Mouse (Mus musculus): ENCODE data around the gene Zdhhc20. TPM values are rescaled to one million over a fixed set of nuclear protein-coding genes. Genes with fewer than 3 reads are reported as not detected.

Zdhhc20 gene
- polyA plus RNA-seq, 1 experiment from 2014 or later: 40.7 TPM

- no peaks in the 10 kb centered on the region for H3K9me3 ChIP-seq (replicated peaks)
- H3K36me3 ChIP-seq: no peaks in the 10 kb centered on the region
- peaks cover 43% of the 10 kb centered on the region for H3K4me1 ChIP-seq
- no peak overlapping the region for H3K4me2 ChIP-seq
- H3K27ac ChIP-seq (replicated peaks): no peak overlapping the region
- no peak overlapping the region for H3K4me3 ChIP-seq (replicated peaks)
- H3K9ac ChIP-seq (replicated peaks): no peak overlapping the region
- H3K27me3 ChIP-seq (replicated peaks): no peaks in the 10 kb centered on the region
- WGBS: 92% methylated on average over 2 of the region's 2 CpGs
- ATAC-seq (ENCODE audit: low FRiP score): no peak
Measured at GRCm38 (mm10) chr14:57886032-57886431, 4.0 kb downstream of the Zdhhc20 start.

GRCm38 (mm10) chr14:57883341-57883740 lies 6.7 kb downstream of the Zdhhc20 start:
- no peaks in the 10 kb centered on the region for H3K36me3 ChIP-seq
- H3K4me1 ChIP-seq: peaks cover 35% of the 10 kb centered on the region
- no peak for ATAC-seq (ENCODE audit: low FRiP score)
- H3K27me3 ChIP-seq (replicated peaks): no peaks in the 10 kb centered on the region
- no peaks in the 10 kb centered on the region for H3K9me3 ChIP-seq (replicated peaks)
- WGBS: 94% methylated on average over 3 of the region's 3 CpGs
- no peak overlapping the region for H3K27ac ChIP-seq (replicated peaks)
- no peak overlapping the region for H3K9ac ChIP-seq (replicated peaks)
- H3K4me3 ChIP-seq (replicated peaks): no peak overlapping the region
- H3K4me2 ChIP-seq: no peak overlapping the region

DNA sequence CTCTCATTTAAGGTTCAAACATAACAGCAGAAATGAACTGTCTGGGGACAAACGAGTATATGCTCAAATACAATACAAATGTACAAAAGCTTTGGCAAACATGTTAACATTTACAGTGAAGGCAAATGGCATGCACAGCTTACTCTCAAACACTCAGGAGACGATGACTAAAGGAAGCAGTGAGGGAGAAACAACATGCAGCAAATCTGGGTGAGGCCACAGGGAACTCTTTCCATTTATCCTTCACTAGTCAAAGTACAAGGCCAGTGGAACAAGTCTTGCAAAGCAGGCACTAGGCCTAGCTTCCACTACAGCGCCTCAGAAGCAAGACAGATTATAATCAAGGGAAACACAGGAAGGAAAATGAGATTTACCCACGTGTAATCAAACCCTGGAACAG lies 7.4 kb downstream of the Zdhhc20 start:
- Histone ChIP-seq H3K4me1 (peaks cover 29% of the 10 kb centered on the region), H3K9me3 (replicated peaks) (no peaks in the 10 kb centered on the region), H3K9ac (replicated peaks) (no peak overlapping the region), H3K4me3 (replicated peaks) (no peak overlapping the region), H3K36me3 (no peaks in the 10 kb centered on the region), H3K27me3 (replicated peaks) (no peaks in the 10 kb centered on the region), H3K27ac (replicated peaks) (no peak overlapping the region), H3K4me2 (no peak overlapping the region)
- no peak for ATAC-seq (ENCODE audit: low FRiP score)
- 76% methylated on average over 4 of the region's 4 CpGs for WGBS

DNA sequence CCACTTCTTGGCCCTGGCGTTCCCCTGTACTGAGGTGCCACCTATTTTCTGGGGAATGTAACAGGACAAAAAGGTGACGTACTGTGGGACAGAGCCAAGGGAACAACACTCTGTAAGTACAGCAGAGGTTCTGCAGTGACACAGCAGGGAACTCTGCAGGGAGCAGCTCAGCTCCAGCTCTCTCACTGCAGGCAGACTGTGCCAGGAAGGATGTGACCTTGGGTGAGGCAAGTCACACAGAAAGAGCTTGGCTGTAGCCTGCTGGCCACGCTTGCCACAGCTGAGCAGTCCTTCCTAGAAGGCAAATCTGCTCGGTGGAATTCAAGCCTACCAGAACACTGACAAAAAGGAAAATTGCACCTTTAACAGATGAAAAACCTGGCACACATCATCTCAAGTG lies 8.3 kb downstream of the Zdhhc20 start:
- peaks cover 20% of the 10 kb centered on the region for H3K4me1 ChIP-seq
- no peaks in the 10 kb centered on the region for H3K36me3 ChIP-seq
- H3K9me3 ChIP-seq (replicated peaks): no peaks in the 10 kb centered on the region
- ATAC-seq (ENCODE audit: low FRiP score): peak; percentile 49; the same call in 1 of the 2 replicates
- H3K27me3 ChIP-seq (replicated peaks): no peaks in the 10 kb centered on the region
- WGBS: 51% methylated on average over 4 of the region's 4 CpGs
- H3K4me3 ChIP-seq (replicated peaks): no peak overlapping the region
- no peak overlapping the region for H3K4me2 ChIP-seq
- 0 out of 2 replicates have a peak overlapping the region, but pooled peaks have one; percentile 15 for H3K27ac ChIP-seq (replicated peaks)
- no peak overlapping the region for H3K9ac ChIP-seq (replicated peaks)

- Histone ChIP-seq H3K27me3 (replicated peaks) (no peaks in the 10 kb centered on the region), H3K4me1 (peaks cover 16% of the 10 kb centered on the region)
- no peak for ATAC-seq (ENCODE audit: low FRiP score)
Measured at GRCm38 (mm10) chr14:57881074-57881473, 9.0 kb downstream of the Zdhhc20 start.

DNA sequence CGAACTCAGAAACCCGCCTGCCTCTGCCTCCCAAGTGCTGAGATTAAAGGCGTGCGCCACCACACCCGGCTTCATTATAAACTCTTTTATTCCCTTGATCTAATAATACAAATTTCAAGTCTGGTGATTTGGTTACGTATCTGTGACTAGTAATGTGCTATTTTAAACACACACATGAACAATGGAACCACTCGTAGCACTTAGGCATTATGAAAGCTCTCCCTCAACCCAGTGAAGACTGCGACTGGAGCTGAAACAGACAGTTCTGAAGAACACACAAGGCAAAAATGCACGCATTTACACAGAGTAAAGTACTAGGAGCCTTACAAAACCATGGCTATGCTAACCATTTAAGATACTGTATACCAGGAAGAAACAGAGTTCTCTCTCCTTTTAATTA lies 12.2 kb downstream of the Zdhhc20 start:
- Histone ChIP-seq H3K4me3 (replicated peaks) (no peak overlapping the region), H3K9ac (replicated peaks) (no peak overlapping the region), H3K27me3 (replicated peaks) (no peaks in the 10 kb centered on the region), H3K36me3 (0 out of 2 replicates have a peak, but pooled peaks cover 7% of the 10 kb centered on the region), H3K27ac (replicated peaks) (no peak overlapping the region), H3K4me2 (no peak overlapping the region), H3K9me3 (replicated peaks) (no peaks in the 10 kb centered on the region), H3K4me1 (peaks cover 13% of the 10 kb centered on the region)
- ATAC-seq (ENCODE audit: low FRiP score): no peak
- 97% methylated on average over 9 of the region's 9 CpGs for WGBS

More at GRCm38 (mm10) chr14:57881074-57881473, 9.0 kb downstream of the Zdhhc20 start:
- H3K4me2 ChIP-seq: no peak overlapping the region
- H3K27ac ChIP-seq (replicated peaks): no peak overlapping the region
- H3K4me3 ChIP-seq (replicated peaks): no peak overlapping the region
- H3K36me3 ChIP-seq: no peaks in the 10 kb centered on the region
- no peaks in the 10 kb centered on the region for H3K9me3 ChIP-seq (replicated peaks)
- no peak overlapping the region for H3K9ac ChIP-seq (replicated peaks)

DNA sequence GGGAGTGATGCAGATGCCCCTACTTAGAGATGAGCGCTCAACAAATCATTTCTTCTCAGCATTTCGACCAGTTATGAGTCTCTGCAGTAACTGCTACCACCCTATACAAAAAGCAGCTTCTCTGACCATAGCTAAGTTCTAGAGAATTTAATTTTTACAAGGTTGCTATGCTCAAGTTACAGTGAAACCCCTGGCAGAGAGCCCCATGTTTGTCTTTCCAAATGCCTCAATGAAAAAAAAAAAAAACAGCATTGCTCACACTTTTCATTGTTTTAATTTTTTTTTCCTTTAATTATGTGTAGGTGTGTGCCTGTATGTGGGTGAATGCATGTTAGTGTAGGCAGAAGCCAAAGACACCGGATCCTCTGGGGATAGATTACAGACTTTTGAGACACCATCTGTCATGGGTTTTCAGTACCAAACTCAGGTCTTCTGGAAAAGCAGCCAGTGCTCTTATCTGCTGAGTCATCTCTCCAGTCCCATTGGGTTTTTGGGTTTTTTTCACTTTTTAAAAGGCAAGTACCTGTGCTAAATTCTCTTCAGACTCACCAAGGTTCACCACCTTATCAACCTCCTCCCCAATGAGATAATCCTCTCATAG lies 23.3 kb downstream of the Zdhhc20 start:
- ATAC-seq (ENCODE audit: low FRiP score): no peak
- 97% methylated on average over 3 of the region's 3 CpGs for WGBS
- Histone ChIP-seq H3K27ac (replicated peaks) (no peak overlapping the region), H3K9ac (replicated peaks) (no peak overlapping the region), H3K36me3 (peaks cover 53% of the 10 kb centered on the region), H3K9me3 (replicated peaks) (no peaks in the 10 kb centered on the region), H3K4me1 (no peaks in the 10 kb centered on the region), H3K4me2 (no peak overlapping the region), H3K27me3 (replicated peaks) (no peaks in the 10 kb centered on the region), H3K4me3 (replicated peaks) (no peak overlapping the region)

DNA sequence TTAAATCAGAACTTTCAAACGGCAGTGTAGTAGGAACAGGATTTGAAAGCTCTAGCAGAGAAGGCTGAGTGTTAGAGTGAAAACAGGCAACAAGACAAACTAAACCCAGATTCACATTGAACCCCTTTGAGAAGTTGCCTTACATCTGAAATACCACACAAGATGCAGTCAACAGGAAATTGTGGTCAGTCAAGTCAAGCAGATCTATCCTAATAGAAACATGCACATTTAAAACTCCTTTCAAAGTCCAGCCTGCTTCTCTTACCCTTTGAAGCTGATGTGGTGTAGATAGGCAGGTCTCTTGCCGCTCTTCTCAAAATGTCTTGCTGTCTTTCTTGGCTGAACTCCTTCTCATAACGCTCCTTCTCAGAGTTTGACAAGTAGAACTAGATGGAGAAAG lies 24.8 kb downstream of the Zdhhc20 start:
- peaks cover 54% of the 10 kb centered on the region for H3K36me3 ChIP-seq
- ATAC-seq (ENCODE audit: low FRiP score): no peak
- H3K4me3 ChIP-seq (replicated peaks): no peak overlapping the region

DNA sequence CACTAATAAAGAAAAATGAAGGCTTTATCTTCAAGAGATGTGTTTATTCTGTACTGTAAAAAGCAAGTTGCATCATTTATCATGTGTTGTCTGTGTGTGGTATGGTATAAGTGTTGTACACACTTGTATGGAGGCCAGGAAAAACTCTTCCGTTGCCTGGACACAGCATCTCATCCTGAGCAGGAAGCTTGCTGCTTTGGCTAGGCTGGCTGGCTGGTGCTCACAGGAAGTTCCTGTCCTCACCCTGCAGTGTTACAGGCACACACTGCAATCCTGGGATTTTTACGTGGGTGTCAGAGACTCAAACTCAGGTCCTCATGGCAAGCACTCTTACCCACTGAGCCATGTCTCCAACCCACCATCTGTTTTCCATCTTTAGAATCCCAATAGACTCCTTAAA lies 26.9 kb downstream of the Zdhhc20 start:
- Histone ChIP-seq H3K36me3 (peaks cover 52% of the 10 kb centered on the region), H3K9me3 (replicated peaks) (no peaks in the 10 kb centered on the region)
- WGBS: 92% methylated on average over 2 of the region's 2 CpGs

More for the DNA sequence above, 24.8 kb downstream of the Zdhhc20 start:
- no peak overlapping the region for H3K4me2 ChIP-seq
- H3K27ac ChIP-seq (replicated peaks): no peak overlapping the region
- no peaks in the 10 kb centered on the region for H3K9me3 ChIP-seq (replicated peaks)
- no peaks in the 10 kb centered on the region for H3K4me1 ChIP-seq
- no peaks in the 10 kb centered on the region for H3K27me3 ChIP-seq (replicated peaks)
- no peak overlapping the region for H3K9ac ChIP-seq (replicated peaks)
- 94% methylated on average over 3 of the region's 3 CpGs for WGBS

DNA sequence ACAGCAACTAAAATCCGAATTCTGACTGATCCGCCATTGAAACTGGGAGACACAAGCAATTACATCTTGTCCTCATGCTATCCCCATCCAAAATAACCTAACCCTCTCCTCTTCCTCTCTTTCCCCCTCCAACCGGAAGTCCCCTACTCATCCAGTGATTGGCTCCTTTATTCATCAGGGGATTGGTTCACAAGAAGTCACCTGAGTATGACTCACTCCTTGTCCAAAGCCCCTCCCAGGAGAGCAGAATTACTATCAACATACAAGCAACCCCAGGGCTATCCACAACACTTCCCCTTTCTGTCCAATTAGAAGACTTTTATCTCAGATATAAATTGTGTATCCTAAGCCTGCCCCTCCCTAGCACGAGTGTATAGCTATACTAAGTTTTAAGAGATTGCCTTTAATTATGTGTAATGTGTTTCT lies 28.1 kb downstream of the Zdhhc20 start:
- Histone ChIP-seq H3K27me3 (replicated peaks) (no peaks in the 10 kb centered on the region), H3K4me3 (replicated peaks) (no peak overlapping the region), H3K9ac (replicated peaks) (no peak overlapping the region), H3K27ac (replicated peaks) (no peak overlapping the region), H3K36me3 (peaks cover 48% of the 10 kb centered on the region), H3K9me3 (replicated peaks) (no peaks in the 10 kb centered on the region), H3K4me1 (no peaks in the 10 kb centered on the region), H3K4me2 (no peak overlapping the region)
- ATAC-seq (ENCODE audit: low FRiP score): no peak
- WGBS: 88% methylated on average over 4 of the region's 4 CpGs

More for the DNA sequence above, 26.9 kb downstream of the Zdhhc20 start:
- Histone ChIP-seq H3K4me3 (replicated peaks) (no peak overlapping the region), H3K4me2 (no peak overlapping the region), H3K4me1 (no peaks in the 10 kb centered on the region), H3K27me3 (replicated peaks) (no peaks in the 10 kb centered on the region), H3K27ac (replicated peaks) (no peak overlapping the region), H3K9ac (replicated peaks) (no peak overlapping the region)
- no peak for ATAC-seq (ENCODE audit: low FRiP score)

- Histone ChIP-seq H3K27ac (replicated peaks) (no peak overlapping the region), H3K9me3 (replicated peaks) (no peaks in the 10 kb centered on the region), H3K27me3 (replicated peaks) (no peaks in the 10 kb centered on the region), H3K4me2 (no peak overlapping the region), H3K36me3 (peaks cover 38% of the 10 kb centered on the region), H3K9ac (replicated peaks) (no peak overlapping the region), H3K4me3 (replicated peaks) (no peak overlapping the region), H3K4me1 (no peaks in the 10 kb centered on the region)
- no peak for ATAC-seq (ENCODE audit: low FRiP score)
Measured at GRCm38 (mm10) chr14:57859520-57859919, 30.6 kb downstream of the Zdhhc20 start.

GRCm38 (mm10) chr14:57858601-57859000 lies 31.5 kb downstream of the Zdhhc20 start:
- 88% methylated on average over 2 of the region's 2 CpGs for WGBS
- H3K4me2 ChIP-seq: no peak overlapping the region
- H3K27me3 ChIP-seq (replicated peaks): no peaks in the 10 kb centered on the region
- H3K27ac ChIP-seq (replicated peaks): no peak overlapping the region
- ATAC-seq (ENCODE audit: low FRiP score): no peak
- no peaks in the 10 kb centered on the region for H3K9me3 ChIP-seq (replicated peaks)
- no peak overlapping the region for H3K9ac ChIP-seq (replicated peaks)
- no peak overlapping the region for H3K4me3 ChIP-seq (replicated peaks)
- peaks cover 38% of the 10 kb centered on the region for H3K36me3 ChIP-seq
- H3K4me1 ChIP-seq: no peaks in the 10 kb centered on the region

All from neural tube, embryonic 15.5 days (tissue).